Mouse (Mus musculus): Measurements from ENCODE around the gene Rdh16f1.

DNA sequence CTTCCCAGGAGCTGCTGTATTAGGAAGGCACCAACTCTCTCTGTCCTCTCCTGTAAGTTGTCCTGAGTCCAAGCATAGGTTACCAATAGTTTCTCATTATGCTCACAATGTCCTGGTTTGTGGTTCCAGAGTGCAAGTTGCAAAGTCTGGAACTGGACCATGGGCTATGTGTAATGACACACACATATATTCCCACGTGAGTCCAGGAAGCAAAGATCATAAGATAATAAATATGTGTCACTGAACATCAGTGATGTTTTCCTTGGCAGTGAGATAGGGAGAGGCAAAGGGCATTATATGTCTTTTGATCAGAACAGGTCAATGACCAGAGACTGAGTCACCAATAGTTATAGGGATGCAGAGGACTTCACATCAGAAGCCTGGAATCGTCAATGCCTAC, 16.4 kb downstream of the Rdh16f1 start, which contains the start of gene Rdh9:
- TF ChIP-seq POLR2A (IDR thresholded peaks at IDR 0.05; ENCODE audit: insufficient read depth, low read depth, low read length): no peak
- TF ChIP-seq CTCF (IDR thresholded peaks at IDR 0.05): no peak
- TF ChIP-seq EP300 (IDR thresholded peaks at IDR 0.05; ENCODE audit: insufficient read depth, low read depth, low read length): no peak

All from heart, adult 2 months (tissue).